Mouse (Mus musculus): ENCODE data around the gene Zfp944.
"Not testable (repeated sequence)": the region's sequence is repeated elsewhere in the genome, so short reads cannot be mapped to it uniquely, and the experiment has no call there.

Zfp944 gene

DNA sequence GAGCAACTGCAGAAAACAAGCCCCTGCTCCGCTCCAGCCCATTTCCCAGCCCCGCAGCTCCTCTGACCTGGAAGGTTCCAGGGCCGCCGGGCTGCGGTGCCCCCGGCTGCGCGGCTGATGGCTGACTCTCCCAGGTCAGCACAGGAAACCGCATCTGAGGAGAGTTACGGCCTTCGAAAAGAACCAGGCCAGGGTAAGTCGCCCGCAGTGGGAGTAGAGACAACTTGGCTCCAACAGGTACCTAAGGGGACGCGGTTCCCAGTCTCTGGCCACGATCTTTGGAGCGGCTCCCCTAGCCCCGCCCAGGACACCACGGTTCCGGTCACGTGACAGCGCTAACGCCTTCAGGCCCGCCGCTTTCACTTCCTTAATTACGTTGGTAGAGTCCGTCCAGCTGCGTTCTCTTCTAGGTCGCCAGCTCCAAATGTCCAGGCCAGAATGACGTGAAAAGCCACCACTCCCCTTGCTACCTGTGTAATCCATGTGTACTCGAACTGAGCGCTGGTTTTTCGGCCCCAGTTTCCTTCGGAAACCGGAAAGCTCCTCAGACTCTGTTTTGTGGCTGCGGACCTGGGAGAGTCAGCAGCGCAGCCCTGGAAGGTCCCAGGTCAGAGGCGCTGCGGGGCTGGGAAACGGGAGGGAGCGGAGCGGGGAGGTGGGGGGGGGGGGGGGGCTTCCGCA, at the start of gene Zfp944, which contains the start of gene Zfp758:
Gene Zfp944, minus strand, starts transcription at position 300 of the 681 bp plus-strand sequence.
Gene Zfp758, plus strand, starts transcription at position 353 of the 681 bp plus-strand sequence.
- DNase-seq (ENCODE audit: low read depth, low spot score): peak; percentile 59
- H3K36me3 ChIP-seq (ENCODE audit: control insufficient read depth, insufficient read depth, low read length, poor library complexity, severe bottlenecking); H3K27me3 ChIP-seq (ENCODE audit: control insufficient read depth, insufficient read depth, low read length, poor library complexity, severe bottlenecking): not testable (repeated sequence)

DNA sequence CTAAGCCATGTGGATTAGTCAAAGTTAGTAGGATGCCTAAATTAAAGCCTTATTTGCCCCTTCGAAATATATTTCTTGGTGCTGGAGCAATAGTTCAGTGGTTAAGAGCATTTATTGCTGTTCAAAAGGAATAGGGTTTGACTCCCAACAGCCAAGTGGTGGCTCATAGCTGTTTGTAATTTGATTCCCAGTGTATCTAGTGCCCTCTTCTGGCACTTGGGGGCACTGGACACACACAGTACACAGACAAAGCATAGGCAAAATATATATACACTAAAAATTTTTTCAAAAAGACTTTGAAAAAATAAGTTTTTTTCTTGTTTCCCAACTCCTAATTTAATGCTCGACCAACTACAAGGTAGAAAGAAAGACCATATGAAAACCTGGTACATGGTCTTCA, 49.6 kb upstream of the Zfp944 start:
- Histone ChIP-seq H3K27me3 (ENCODE audit: control insufficient read depth, insufficient read depth, low read length, poor library complexity, severe bottlenecking) (no peaks in the 10 kb centered on the region), H3K36me3 (ENCODE audit: control insufficient read depth, insufficient read depth, low read length, poor library complexity, severe bottlenecking) (no peaks in the 10 kb centered on the region)
- DNase-seq (ENCODE audit: low read depth, low spot score): peak; percentile 73

DNA sequence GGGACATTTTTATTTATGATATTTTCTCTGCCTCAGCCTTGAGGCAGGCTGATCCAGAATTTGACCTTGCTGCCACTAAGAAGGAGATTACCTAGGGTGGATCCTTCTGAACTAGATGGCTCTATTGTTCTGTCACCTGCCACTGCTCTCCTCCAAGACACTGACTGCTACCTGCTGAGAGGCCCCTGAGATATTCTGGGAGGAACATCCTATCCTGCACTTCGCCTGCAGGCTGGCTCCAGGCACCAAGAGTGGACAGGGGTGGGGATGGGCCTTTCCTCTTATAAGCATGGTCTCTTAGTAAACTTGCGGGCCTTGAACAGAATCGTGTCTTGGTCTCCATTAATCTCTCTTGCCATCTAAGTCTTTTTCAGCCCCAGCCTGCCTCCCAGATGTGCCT, 2.7 kb upstream of the Zfp944 start:
- DNase-seq (ENCODE audit: low read depth, low spot score): no peak
- no peaks in the 10 kb centered on the region for H3K27me3 ChIP-seq (ENCODE audit: control insufficient read depth, insufficient read depth, low read length, poor library complexity, severe bottlenecking)
- H3K36me3 ChIP-seq (ENCODE audit: control insufficient read depth, insufficient read depth, low read length, poor library complexity, severe bottlenecking): no peaks in the 10 kb centered on the region

DNA sequence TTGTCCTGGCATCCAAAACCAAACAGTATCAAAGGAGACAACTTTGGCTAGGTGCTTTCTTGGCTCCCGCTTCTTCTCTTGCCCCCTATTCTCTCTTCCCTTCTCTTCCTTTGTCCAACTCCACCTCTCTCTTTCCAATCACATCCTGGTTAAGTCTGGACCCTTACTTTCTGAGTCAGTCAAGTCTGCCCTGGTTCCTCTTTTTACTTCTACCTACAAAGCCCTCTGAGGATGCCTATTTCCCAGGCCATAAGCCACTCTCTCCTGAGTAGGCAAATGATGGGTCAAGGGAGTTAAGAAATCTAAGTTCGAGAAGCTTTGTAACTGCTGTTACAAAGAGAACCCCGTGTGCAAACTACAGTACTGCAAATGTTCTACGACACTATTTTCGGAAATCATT, 628 bp downstream of the Zfp944 start:
- peak; percentile 29 for DNase-seq (ENCODE audit: low read depth, low spot score)
- peaks cover 2% of the 10 kb centered on the region; the same call in 1 of the 2 replicates for H3K36me3 ChIP-seq (ENCODE audit: control insufficient read depth, insufficient read depth, low read length, poor library complexity, severe bottlenecking)
- no peaks in the 10 kb centered on the region for H3K27me3 ChIP-seq (ENCODE audit: control insufficient read depth, insufficient read depth, low read length, poor library complexity, severe bottlenecking)

DNA sequence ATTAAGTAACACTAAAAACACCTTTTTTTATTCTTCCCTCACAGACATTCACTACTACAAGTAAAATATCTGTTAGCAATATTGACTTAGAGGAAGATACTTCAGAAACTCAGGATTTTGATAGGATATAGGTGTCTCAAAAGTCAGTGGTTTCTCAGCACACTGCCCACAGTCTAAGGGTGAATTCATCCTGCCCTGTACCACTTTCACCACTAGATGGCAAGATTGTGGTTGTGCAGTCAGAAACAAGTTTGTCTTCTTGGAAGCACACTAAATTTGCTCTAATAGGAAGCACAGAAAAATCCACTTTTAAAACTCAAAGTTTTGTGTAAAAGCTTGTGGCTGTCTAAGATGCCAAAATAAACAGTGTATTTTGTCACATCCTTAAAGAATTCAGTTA, 8.4 kb downstream of the Zfp944 start:
- Histone ChIP-seq H3K27me3 (ENCODE audit: control insufficient read depth, insufficient read depth, low read length, poor library complexity, severe bottlenecking) (no peaks in the 10 kb centered on the region), H3K36me3 (ENCODE audit: control insufficient read depth, insufficient read depth, low read length, poor library complexity, severe bottlenecking) (peaks cover 3% of the 10 kb centered on the region; the same call in 1 of the 2 replicates)
- peak; percentile 78 for DNase-seq (ENCODE audit: low read depth, low spot score)

DNA sequence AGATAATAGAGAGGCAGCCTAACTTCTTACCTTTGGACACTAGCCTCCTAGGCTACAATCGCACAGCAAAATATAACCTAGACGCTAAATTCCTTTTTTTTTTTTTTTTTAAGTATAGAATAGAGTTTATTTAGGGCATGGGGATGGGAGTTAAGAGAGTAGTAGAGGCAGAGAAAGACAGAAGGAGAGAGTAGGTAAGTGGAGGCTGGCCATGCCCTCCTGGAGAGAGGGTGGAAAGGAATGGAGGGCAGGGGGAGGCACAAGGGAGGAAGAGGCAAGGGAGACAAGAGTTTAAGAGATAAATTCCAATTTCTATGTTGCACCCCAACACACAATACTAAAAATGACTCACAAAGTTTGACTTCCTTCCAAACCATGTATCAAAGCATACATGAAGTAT, 46.0 kb downstream of the Zfp944 start:
- H3K36me3 ChIP-seq (ENCODE audit: control insufficient read depth, insufficient read depth, low read length, poor library complexity, severe bottlenecking); DNase-seq (ENCODE audit: low read depth, low spot score); H3K27me3 ChIP-seq (ENCODE audit: control insufficient read depth, insufficient read depth, low read length, poor library complexity, severe bottlenecking): not testable (repeated sequence)

DNA sequence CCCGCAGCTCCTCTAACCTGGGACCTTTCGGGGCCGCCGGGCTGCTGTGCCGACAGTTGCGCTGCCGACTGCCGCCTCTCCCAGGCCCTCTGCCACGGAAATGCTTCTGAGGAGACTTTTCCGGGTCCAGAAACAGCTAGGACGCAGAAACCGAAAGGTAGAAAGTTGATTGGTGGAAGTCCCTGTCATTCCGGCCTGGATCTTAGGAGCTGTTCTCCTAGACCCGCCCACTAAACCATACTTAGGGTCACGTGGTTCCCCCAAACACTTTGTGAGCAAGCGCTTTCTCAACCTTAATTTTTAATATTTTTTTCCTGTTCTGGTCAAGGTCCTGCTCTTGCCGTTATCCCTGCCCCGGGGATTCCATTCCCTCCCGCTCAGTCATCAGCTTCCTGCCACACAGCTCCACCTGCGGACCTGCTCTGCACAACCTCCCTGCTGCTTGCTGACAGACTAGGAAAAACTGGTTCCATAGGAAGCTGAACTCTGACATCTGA, 46.4 kb downstream of the Zfp944 start, which contains the start of gene CT030661.1:
Gene CT030661.1, minus strand, starts transcription at position 108 of the 497 bp plus-strand sequence.
- H3K27me3 ChIP-seq (ENCODE audit: control insufficient read depth, insufficient read depth, low read length, poor library complexity, severe bottlenecking); H3K36me3 ChIP-seq (ENCODE audit: control insufficient read depth, insufficient read depth, low read length, poor library complexity, severe bottlenecking): not testable (repeated sequence)
- peak; percentile 86 for DNase-seq (ENCODE audit: low read depth, low spot score)

DNA sequence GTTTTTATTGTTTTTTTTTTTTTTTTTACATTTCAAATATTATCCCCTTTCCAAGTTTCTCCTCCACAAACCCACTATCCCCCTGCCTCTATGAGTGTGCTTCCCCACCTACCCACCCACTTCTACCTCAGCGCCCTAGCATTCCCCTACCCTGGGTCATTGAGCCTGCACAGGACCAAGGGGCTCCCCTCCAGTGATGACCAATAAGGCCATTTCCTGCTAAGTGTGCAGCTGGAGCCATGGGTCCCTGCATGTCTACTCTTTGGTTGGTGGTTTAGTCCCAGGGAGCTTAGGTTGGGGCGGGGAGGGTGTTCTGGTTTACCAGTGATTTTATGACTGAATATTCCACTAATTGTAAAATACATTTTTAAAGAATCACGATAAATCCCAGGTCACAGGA, 47.0 kb downstream of the Zfp944 start:
- not testable (repeated sequence) for H3K36me3 ChIP-seq (ENCODE audit: control insufficient read depth, insufficient read depth, low read length, poor library complexity, severe bottlenecking); H3K27me3 ChIP-seq (ENCODE audit: control insufficient read depth, insufficient read depth, low read length, poor library complexity, severe bottlenecking); DNase-seq (ENCODE audit: low read depth, low spot score)

All from splenic B cell, adult 2 months (primary cell).